Mouse (Mus musculus): ENCODE results near the gene Gosr2.
A peak's percentile ranks its signal among the peaks of the same experiment; 100 is the strongest.

Gosr2 gene

DNA sequence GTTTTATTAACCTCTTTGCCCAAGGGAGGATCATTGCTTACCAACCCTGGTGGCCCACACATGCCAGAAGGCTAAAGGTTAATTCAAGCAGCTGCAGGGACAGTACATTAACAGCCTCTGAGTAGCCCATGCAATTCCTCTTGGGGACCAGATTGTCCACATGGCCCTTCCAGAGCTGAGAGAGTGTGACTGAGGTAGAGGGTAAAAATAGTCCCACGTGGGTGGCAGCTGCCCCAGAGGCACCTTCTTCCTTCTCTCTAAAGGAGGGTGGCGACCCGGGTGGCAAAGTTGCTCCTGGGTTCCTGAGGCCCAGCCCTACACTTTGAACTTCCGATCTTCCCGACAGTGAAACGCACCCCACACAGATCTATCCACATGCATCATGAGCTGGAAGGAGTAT is 51.4 kb downstream of the Gosr2 start:
- no peak for DNase-seq (ENCODE audit: low spot score)

DNA sequence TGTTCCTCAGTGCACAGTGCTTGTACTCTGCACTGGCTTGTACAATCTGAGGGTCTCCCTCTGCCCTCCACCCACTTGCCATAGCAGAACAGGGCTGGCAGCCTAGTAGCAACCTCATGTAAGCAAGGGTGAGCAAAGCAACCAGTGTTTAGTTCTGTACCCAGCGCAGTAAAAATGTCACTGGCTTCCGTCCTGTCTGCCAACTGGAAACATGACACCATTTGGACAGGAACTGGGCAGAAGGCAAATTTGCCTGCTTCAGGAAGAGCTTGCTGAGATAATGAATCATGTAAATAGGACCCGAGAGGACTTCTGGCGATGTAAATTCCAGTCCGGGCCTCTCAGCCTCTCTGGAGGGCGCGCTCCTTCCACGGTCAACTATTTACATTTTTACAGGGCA is 52.0 kb downstream of the Gosr2 start:
- DNase-seq (ENCODE audit: low spot score), result no peak

DNA sequence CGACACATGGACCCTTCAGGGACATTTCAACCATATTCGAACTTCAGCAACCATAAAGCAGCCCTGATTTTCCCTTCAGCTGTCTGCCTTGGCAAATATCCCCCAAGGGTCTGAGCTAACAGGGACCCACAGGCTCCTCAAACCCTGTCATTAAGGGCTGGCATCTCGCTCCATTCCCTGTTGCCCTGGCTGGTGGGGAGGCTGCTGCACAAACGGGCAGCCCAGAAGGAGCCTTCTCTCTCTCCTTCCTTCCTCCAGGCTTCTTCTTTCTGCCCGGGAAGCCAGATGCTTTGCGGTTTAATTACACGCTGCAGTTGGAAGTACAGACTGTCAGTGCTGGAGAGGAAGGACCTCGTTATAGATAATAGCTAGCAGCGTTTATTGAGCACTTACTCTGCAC is 54.5 kb downstream of the Gosr2 start:
- no peak for DNase-seq (ENCODE audit: low spot score)

DNA sequence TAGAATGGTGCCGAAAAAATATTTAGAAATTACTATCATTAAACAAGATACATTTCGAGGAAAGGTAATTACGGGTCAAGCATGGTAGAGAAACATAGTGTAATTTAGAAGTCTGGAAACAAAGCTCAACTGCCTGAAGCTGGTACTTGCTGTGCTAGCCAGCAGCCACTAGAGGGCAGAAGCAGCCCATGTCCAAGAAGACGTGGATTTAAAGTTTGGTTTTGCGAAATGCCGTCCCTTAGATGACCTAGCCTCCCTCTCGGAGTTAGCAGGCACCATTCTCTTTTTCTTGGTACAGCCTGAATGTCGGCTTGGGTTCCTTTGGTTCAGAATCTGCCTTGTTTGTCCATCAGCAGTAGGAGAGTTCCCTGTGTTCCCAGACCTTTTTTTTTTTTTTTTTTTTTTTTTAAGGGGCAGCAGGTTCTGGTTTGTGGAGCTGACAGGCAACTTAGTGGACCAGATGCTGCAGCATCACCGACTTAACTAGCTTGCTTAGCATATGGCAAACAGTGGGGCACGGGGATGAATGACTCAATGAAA is 58.2 kb downstream of the Gosr2 start:
- peak; percentile 24 for DNase-seq (ENCODE audit: low spot score)

DNA sequence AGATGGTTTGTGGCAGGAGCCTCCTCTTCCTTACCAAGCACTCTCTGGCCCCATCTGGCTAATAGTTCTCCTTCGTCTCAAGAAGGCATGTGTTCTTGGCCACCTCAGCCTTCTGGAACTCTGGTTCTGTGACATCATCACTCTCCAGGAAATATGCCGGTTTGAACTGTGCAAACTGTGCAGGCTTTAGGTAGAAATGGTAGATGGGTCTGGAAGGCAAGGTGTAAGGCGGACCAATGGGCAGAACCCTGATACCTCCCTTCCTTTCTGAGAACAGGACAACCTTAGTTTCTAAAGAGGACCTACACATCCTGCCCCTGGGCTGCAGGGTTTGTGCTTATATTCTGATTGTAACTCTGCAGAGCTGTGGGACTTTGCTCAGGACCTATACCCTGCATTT is 58.9 kb downstream of the Gosr2 start, which contains the start of gene Lyzl6:
Gene Lyzl6 (minus strand): TSS at position 101 of the 400 bp plus-strand sequence.
- DNase-seq (ENCODE audit: low spot score), result no peak

DNA sequence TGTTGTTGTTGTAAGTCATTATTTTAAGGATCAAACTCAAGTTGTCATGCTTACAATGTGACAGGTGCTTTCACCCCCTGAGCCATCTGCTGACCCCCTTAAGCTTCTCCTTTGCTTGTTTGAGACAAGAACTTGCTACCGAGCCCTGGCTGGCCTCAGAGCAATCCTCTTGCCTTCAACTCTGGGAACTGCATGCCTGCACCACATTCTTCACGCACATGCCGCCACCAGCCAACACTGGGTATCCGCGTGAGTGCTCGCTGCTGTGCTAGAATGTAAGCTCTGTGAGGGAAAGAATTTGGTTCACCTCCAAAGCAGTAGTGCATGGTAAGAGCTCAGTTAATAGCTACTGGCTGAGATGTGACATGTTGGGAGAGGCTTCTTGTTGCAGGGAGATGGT is 61.4 kb downstream of the Gosr2 start:
- DNase-seq (ENCODE audit: low spot score), result no peak

DNA sequence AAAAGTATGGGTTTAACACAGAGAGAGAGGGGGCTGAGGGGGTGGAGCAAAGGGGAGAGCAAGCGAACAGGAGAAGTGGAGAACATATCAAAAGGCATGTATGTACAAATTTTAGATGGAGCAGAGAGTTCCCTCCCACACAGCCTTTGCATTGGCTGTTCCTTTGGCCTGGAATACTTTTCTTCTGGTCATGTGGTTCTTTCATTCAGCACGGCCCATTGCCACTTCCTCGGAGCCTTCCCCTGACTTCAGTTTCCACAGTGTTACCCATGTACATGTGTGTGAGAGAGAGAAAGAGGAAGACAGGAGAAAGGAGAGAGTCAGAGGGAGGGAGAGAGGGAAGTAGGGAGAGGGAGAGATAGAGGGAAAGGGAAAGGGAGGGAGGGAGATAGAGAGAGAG is 62.2 kb downstream of the Gosr2 start:
- no peak for DNase-seq (ENCODE audit: low spot score)

DNA sequence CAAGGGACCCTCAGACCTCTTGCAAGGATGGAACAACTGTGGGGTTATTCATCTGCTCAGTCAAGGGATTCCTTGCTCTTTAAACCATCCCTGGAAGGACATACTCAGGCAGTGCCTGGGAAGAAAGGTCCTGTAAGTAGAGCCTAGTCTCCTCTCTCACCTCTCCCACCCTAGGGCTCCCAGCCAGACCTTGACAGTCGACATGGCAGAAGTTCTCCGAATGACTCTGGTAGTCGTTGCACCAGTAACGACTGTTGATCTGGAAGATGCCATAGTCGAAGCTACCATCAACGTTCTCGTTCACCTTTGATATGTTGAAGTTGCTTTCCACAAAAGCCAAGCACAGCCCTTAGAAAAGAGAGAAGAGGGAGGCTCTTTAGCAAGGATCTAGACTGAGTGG is 62.9 kb downstream of the Gosr2 start:
- no peak for DNase-seq (ENCODE audit: low spot score)

DNA sequence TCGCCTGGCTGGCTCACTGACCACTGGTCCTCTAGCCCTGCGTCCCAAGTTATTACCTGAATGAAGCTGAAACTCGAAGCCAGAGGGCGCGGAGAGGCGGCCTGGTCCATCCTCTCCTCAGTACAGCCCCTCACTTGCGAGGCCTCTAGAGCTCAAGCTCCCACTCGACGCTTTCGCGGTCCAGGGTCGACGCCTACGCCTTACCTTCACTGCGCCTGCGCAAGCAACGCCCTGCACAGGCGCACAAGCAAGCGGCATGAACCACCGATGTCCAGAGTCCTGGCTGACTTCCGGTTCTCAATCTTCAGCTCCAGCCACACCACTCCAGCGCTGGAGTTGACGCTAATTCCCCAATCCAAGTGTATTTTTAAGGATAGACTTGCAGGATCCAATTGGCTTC is 70.2 kb downstream of the Gosr2 start:
- peak; percentile 83 for DNase-seq (ENCODE audit: low spot score)

All from testis, postnatal 14 days (tissue).